Mouse (Mus musculus) hindbrain, embryonic 16.5 days (tissue): Measurements from ENCODE around the gene Ccdc80. TPM values are rescaled to one million over a fixed set of nuclear protein-coding genes. Genes with fewer than 3 reads are reported as not detected.

Source experiments
- ATAC-seq: fragments of 200-750 bp; cut with Nextera tagmentation; 2 replicates; pipeline ENCODE4 v1.8.0; 2017; ENCODE audit warnings: moderate TSS enrichment, moderate library complexity
- H3K27ac ChIP-seq: fragments of 300-500 bp; sonication (generic); 2 replicates; pipeline ENCODE4 v1.5.1; 2014; ENCODE audit warnings: low read depth, mild to moderate bottlenecking, control low read depth, low read length, moderate library complexity
- H3K27me3 ChIP-seq: fragments of 300-500 bp; sonication (generic); replicated peaks from 2 replicates; pipeline ENCODE4 v1.6.1; 2014; ENCODE audit warnings: low read length; ENCODE audit not compliant: control insufficient read depth, insufficient read depth
- H3K36me3 ChIP-seq: fragments of 300-500 bp; sonication (generic); 2 replicates; pipeline ENCODE4 v1.6.1; 2014; ENCODE audit warnings: mild to moderate bottlenecking, low read length, moderate library complexity, mixed read lengths; ENCODE audit not compliant: control insufficient read depth, insufficient read depth
- H3K4me1 ChIP-seq: fragments of 300-500 bp; sonication (generic); 2 replicates; pipeline ENCODE4 v1.6.1; 2014; ENCODE audit warnings: low read depth, low read length; ENCODE audit not compliant: control insufficient read depth, insufficient read depth
- H3K4me2 ChIP-seq: fragments of 300-500 bp; sonication (generic); 2 replicates; pipeline ENCODE4 v1.6.1; 2014; ENCODE audit warnings: mild to moderate bottlenecking, low read length, control low read depth, moderate library complexity
- H3K4me3 ChIP-seq: fragments of 300-500 bp; sonication (generic); 2 replicates; pipeline ENCODE4 v1.5.1; 2014; ENCODE audit warnings: mild to moderate bottlenecking, low read length, control low read depth, moderate library complexity
- H3K9ac ChIP-seq: fragments of 300-500 bp; sonication (generic); 2 replicates; pipeline ENCODE4 v1.6.1; 2014; ENCODE audit warnings: low read depth, mild to moderate bottlenecking, control low read depth, low read length, moderate library complexity
- H3K9me3 ChIP-seq: fragments of 300-500 bp; sonication (generic); 2 replicates; pipeline ENCODE4 v1.6.1; 2014; ENCODE audit warnings: mild to moderate bottlenecking, low read length, moderate library complexity; ENCODE audit not compliant: control insufficient read depth
- WGBS: fragments of 180-500 bp; shearing (Covaris S2); extraction: QIAGEN DNeasy Blood & Tissue Kit; methylation state at CpG from one replicate; pipeline ENCODE4 v1.1.7; 2014; 5-methylcytosine and 5-hydroxymethylcytosine counted together
- polyA plus RNA-seq: library from polyadenylated mRNA; unstranded; fragments of >200 nt; fragmentation: Nextera tagmentation; extraction: Ambion mirVana; gene quantifications from 2 replicates; pipeline ENCODE4 v1.2.1, GENCODE M21; 2015

The Ccdc80 gene
- polyA plus RNA-seq, 1 experiment from 2014 or later = 13.5 TPM

GRCm38 (mm10) chr16:45104993-45105392, 11.8 kb downstream of the Ccdc80 start:
- H3K27ac ChIP-seq = no peak overlapping the region
- no peak for ATAC-seq
- H3K4me1 ChIP-seq = no peaks in the 10 kb centered on the region
- H3K4me3 ChIP-seq = no peak overlapping the region
- no peaks in the 10 kb centered on the region for H3K27me3 ChIP-seq
- H3K36me3 ChIP-seq = no peaks in the 10 kb centered on the region
- H3K9ac ChIP-seq = no peak overlapping the region
- no peaks in the 10 kb centered on the region for H3K9me3 ChIP-seq
- H3K4me2 ChIP-seq = no peak overlapping the region
- 59% methylated on average over 3 of the region's 3 CpGs for WGBS

- no peak for ATAC-seq
- H3K4me3 ChIP-seq = no peak overlapping the region
- H3K27me3 ChIP-seq = no peaks in the 10 kb centered on the region
- no peak overlapping the region for H3K27ac ChIP-seq
- no peaks in the 10 kb centered on the region for H3K4me1 ChIP-seq
- WGBS = 82% methylated on average over 5 of the region's 5 CpGs
- no peaks in the 10 kb centered on the region for H3K9me3 ChIP-seq
- H3K36me3 ChIP-seq = no peaks in the 10 kb centered on the region
- no peak overlapping the region for H3K9ac ChIP-seq
- no peak overlapping the region for H3K4me2 ChIP-seq
Measured at GRCm38 (mm10) chr16:45108203-45108878, 15.1 kb downstream of the Ccdc80 start.

GRCm38 (mm10) chr16:45110498-45110897, 17.3 kb downstream of the Ccdc80 start:
- 73% methylated on average over 4 of the region's 4 CpGs for WGBS

GRCm38 (mm10) chr16:45117200-45117599, 24.0 kb downstream of the Ccdc80 start:
- Histone ChIP-seq H3K4me3 (no peak overlapping the region), H3K4me1 (no peaks in the 10 kb centered on the region), H3K9ac (no peak overlapping the region), H3K4me2 (no peak overlapping the region), H3K27me3 (no peaks in the 10 kb centered on the region), H3K9me3 (no peaks in the 10 kb centered on the region), H3K27ac (no peak overlapping the region), H3K36me3 (no peaks in the 10 kb centered on the region)
- ATAC-seq = no peak
- WGBS = 97% methylated on average over 3 of the region's 3 CpGs

More at GRCm38 (mm10) chr16:45110498-45110897, 17.3 kb downstream of the Ccdc80 start:
- H3K4me3 ChIP-seq = no peak overlapping the region
- no peaks in the 10 kb centered on the region for H3K36me3 ChIP-seq
- no peaks in the 10 kb centered on the region for H3K27me3 ChIP-seq
- no peak overlapping the region for H3K4me2 ChIP-seq
- H3K4me1 ChIP-seq = no peaks in the 10 kb centered on the region
- no peak overlapping the region for H3K27ac ChIP-seq
- no peak overlapping the region for H3K9ac ChIP-seq
- no peak for ATAC-seq
- no peaks in the 10 kb centered on the region for H3K9me3 ChIP-seq

GRCm38 (mm10) chr16:45118760-45119159, 25.6 kb downstream of the Ccdc80 start:
- no peaks in the 10 kb centered on the region for H3K4me1 ChIP-seq
- no peaks in the 10 kb centered on the region for H3K9me3 ChIP-seq
- WGBS = 90% methylated on average over 3 of the region's 3 CpGs
- H3K9ac ChIP-seq = no peak overlapping the region
- H3K27ac ChIP-seq = no peak overlapping the region
- no peak for ATAC-seq
- H3K36me3 ChIP-seq = no peaks in the 10 kb centered on the region
- no peak overlapping the region for H3K4me3 ChIP-seq
- H3K4me2 ChIP-seq = no peak overlapping the region
- no peaks in the 10 kb centered on the region for H3K27me3 ChIP-seq

- 62% methylated on average over 5 of the region's 5 CpGs for WGBS
- Histone ChIP-seq H3K9me3 (no peaks in the 10 kb centered on the region), H3K4me3 (no peak overlapping the region), H3K4me2 (no peak overlapping the region), H3K27ac (no peak overlapping the region), H3K27me3 (no peaks in the 10 kb centered on the region), H3K4me1 (no peaks in the 10 kb centered on the region), H3K36me3 (no peaks in the 10 kb centered on the region), H3K9ac (no peak overlapping the region)
- peak; percentile 72 for ATAC-seq
Measured at GRCm38 (mm10) chr16:45120844-45121425, 27.7 kb downstream of the Ccdc80 start.

GRCm38 (mm10) chr16:45122571-45122970, 29.4 kb downstream of the Ccdc80 start:
- H3K4me1 ChIP-seq = no peaks in the 10 kb centered on the region
- no peaks in the 10 kb centered on the region for H3K36me3 ChIP-seq
- no peak overlapping the region for H3K4me2 ChIP-seq
- H3K4me3 ChIP-seq = no peak overlapping the region
- no peak overlapping the region for H3K9ac ChIP-seq
- no peak for ATAC-seq
- no peak overlapping the region for H3K27ac ChIP-seq
- no peaks in the 10 kb centered on the region for H3K9me3 ChIP-seq
- 68% methylated on average over 5 of the region's 5 CpGs for WGBS
- H3K27me3 ChIP-seq = no peaks in the 10 kb centered on the region

GRCm38 (mm10) chr16:45124230-45125203, 31.3 kb downstream of the Ccdc80 start:
- ATAC-seq = no peak
- H3K4me2 ChIP-seq = no peak overlapping the region
- H3K4me3 ChIP-seq = no peak overlapping the region
- H3K36me3 ChIP-seq = no peaks in the 10 kb centered on the region
- H3K27ac ChIP-seq = no peak overlapping the region
- H3K4me1 ChIP-seq = no peaks in the 10 kb centered on the region
- 79% methylated on average over 9 of the region's 9 CpGs for WGBS
- H3K9me3 ChIP-seq = no peaks in the 10 kb centered on the region
- H3K9ac ChIP-seq = no peak overlapping the region
- H3K27me3 ChIP-seq = no peaks in the 10 kb centered on the region
